Mouse (Mus musculus) forebrain, embryonic 11.5 days (tissue): Measurements from ENCODE around the gene Prmt8. TPM values are rescaled to one million over a fixed set of nuclear protein-coding genes. Genes with fewer than 3 reads are reported as not detected.

Experiments used
- ATAC-seq: fragments of 200-750 bp; cut with Nextera tagmentation; replicated peaks from 2 replicates; pipeline ENCODE4 v1.8.0; 2017; ENCODE audit warnings: moderate TSS enrichment; ENCODE audit not compliant: low FRiP score
- DNase-seq: peaks from one replicate; pipeline ENCODE4 v3.0.0-alpha.2; 2017; ENCODE audit warnings: low spot score
- H3K27ac ChIP-seq: fragments of 300-500 bp; sonication (generic); 2 replicates; pipeline ENCODE4 v1.5.1; 2014; ENCODE audit warnings: low read depth, low read length
- H3K27me3 ChIP-seq: fragments of 300-500 bp; sonication (generic); 2 replicates; pipeline ENCODE4 v1.6.1; 2014; ENCODE audit warnings: mild to moderate bottlenecking, low read length, mixed read lengths; ENCODE audit not compliant: control insufficient read depth, insufficient read depth
- H3K36me3 ChIP-seq: fragments of 300-500 bp; sonication (generic); 2 replicates; pipeline ENCODE4 v1.6.1; 2014; ENCODE audit warnings: mild to moderate bottlenecking, low read length, moderate library complexity, mixed read lengths; ENCODE audit not compliant: control insufficient read depth, insufficient read depth
- H3K4me1 ChIP-seq: fragments of 300-500 bp; sonication (generic); replicated peaks from 2 replicates; pipeline ENCODE4 v1.6.1; 2014; ENCODE audit warnings: low read length, mixed read lengths; ENCODE audit not compliant: control insufficient read depth, insufficient read depth
- H3K4me2 ChIP-seq: fragments of 300-500 bp; sonication (generic); 2 replicates; pipeline ENCODE4 v1.6.1; 2014; ENCODE audit warnings: low read depth, mild to moderate bottlenecking, low read length, moderate library complexity, mixed read lengths; ENCODE audit not compliant: severe bottlenecking
- H3K4me3 ChIP-seq: fragments of 300-500 bp; sonication (generic); 2 replicates; pipeline ENCODE4 v1.5.1; 2014; ENCODE audit warnings: low read depth, low read length
- H3K9ac ChIP-seq: fragments of 300-500 bp; sonication (generic); 2 replicates; pipeline ENCODE4 v1.6.1; 2014; ENCODE audit warnings: low read length
- H3K9me3 ChIP-seq: fragments of 300-500 bp; sonication (generic); 2 replicates; pipeline ENCODE4 v1.6.1; 2016; ENCODE audit warnings: low read length, mixed read lengths; ENCODE audit not compliant: control insufficient read depth
- WGBS: fragments of 180-500 bp; shearing (Covaris S2); extraction: QIAGEN DNeasy Blood & Tissue Kit; methylation state at CpG from one replicate; pipeline ENCODE4 v1.1.7; 2014; 5-methylcytosine and 5-hydroxymethylcytosine counted together
- polyA plus RNA-seq: library from polyadenylated mRNA; unstranded; fragments of >200 nt; fragmentation: Nextera tagmentation; extraction: Ambion mirVana; gene quantifications from 2 replicates; pipeline ENCODE4 v1.2.1, GENCODE M21; 2014

The Prmt8 gene
- polyA plus RNA-seq, 1 experiment from 2014 or later, result 11.8 TPM

- Histone ChIP-seq H3K27me3 (no peaks in the 10 kb centered on the region), H3K36me3 (no peaks in the 10 kb centered on the region), H3K9ac (no peak overlapping the region), H3K4me3 (no peak overlapping the region), H3K4me1 (no peaks in the 10 kb centered on the region), H3K27ac (no peak overlapping the region), H3K9me3 (no peaks in the 10 kb centered on the region), H3K4me2 (no peak overlapping the region)
- DNase-seq (no peak), ATAC-seq (no peak)
- 94% methylated on average over 6 of the region's 6 CpGs for WGBS
Measured at GRCm38 (mm10) chr6:127687181-127687860, 82.0 kb downstream of the Prmt8 start.

DNA sequence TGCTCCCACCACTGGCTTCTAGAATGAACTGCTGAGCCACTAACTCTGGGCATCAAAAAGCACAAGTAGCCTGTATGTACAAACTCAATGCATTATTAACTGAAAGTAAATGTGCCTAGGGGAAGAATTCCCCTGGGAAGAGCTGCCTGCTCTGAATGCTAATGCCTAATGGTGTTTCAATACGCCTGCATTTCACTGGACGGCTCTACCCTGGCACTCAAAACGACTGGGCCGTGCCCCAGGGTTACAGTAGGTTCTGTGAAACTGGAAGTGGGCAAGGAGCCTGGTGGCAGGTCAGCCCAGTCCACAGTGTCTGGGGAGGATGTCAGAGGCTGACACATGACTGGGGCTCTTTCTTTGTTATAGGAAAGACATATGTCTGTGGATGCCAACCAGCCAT lies 84.3 kb downstream of the Prmt8 start:
- no peaks in the 10 kb centered on the region for H3K36me3 ChIP-seq
- 93% methylated on average over 4 of the region's 4 CpGs for WGBS
- H3K4me2 ChIP-seq, result no peak overlapping the region
- H3K27me3 ChIP-seq, result no peaks in the 10 kb centered on the region
- H3K4me3 ChIP-seq, result no peak overlapping the region
- no peaks in the 10 kb centered on the region for H3K9me3 ChIP-seq
- no peak for ATAC-seq
- no peak overlapping the region for H3K9ac ChIP-seq
- H3K4me1 ChIP-seq, result no peaks in the 10 kb centered on the region
- no peak overlapping the region for H3K27ac ChIP-seq
- no peak for DNase-seq

DNA sequence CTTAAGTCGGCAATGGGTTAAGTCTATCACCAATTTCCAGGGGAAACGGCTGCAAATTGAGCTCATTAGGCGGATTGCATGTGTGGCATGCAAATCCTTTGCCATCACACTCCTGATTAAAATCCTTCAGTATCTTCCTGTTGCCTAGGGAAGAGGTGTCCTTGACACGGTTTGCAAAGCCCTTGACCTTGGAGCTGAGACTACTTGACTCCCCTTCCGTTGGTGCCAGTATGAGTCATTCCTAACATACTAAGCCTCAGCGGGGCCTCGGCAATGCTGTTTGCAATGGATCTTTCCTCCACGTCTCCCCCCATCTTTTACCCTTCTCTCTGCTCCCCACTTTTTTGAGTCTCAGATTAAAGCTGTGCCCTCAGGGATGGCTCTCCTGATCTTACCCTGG lies 85.7 kb downstream of the Prmt8 start:
- 75% methylated on average over 8 of the region's 8 CpGs for WGBS
- no peak for DNase-seq
- no peak overlapping the region for H3K4me3 ChIP-seq
- H3K4me2 ChIP-seq, result no peak overlapping the region
- no peaks in the 10 kb centered on the region for H3K27me3 ChIP-seq
- H3K27ac ChIP-seq, result no peak overlapping the region
- H3K4me1 ChIP-seq, result no peaks in the 10 kb centered on the region
- no peaks in the 10 kb centered on the region for H3K9me3 ChIP-seq
- no peak overlapping the region for H3K9ac ChIP-seq
- ATAC-seq, result no peak
- H3K36me3 ChIP-seq, result no peaks in the 10 kb centered on the region

GRCm38 (mm10) chr6:127680784-127681183 lies 88.5 kb downstream of the Prmt8 start:
- ATAC-seq, result no peak
- no peaks in the 10 kb centered on the region for H3K27me3 ChIP-seq
- WGBS, result 86% methylated on average over 7 of the region's 7 CpGs
- DNase-seq, result no peak
- no peaks in the 10 kb centered on the region for H3K9me3 ChIP-seq
- H3K4me2 ChIP-seq, result no peak overlapping the region
- H3K36me3 ChIP-seq, result no peaks in the 10 kb centered on the region
- no peak overlapping the region for H3K4me3 ChIP-seq
- no peak overlapping the region for H3K27ac ChIP-seq
- H3K9ac ChIP-seq, result no peak overlapping the region
- no peaks in the 10 kb centered on the region for H3K4me1 ChIP-seq

GRCm38 (mm10) chr6:127678998-127679397 lies 90.3 kb downstream of the Prmt8 start:
- Histone ChIP-seq H3K27ac (no peak overlapping the region), H3K27me3 (no peaks in the 10 kb centered on the region), H3K4me1 (no peaks in the 10 kb centered on the region), H3K4me2 (no peak overlapping the region), H3K9me3 (no peaks in the 10 kb centered on the region), H3K9ac (no peak overlapping the region), H3K4me3 (no peak overlapping the region), H3K36me3 (no peaks in the 10 kb centered on the region)
- no peak for ATAC-seq
- 90% methylated on average over 2 of the region's 3 CpGs for WGBS
- no peak for DNase-seq

- no peaks in the 10 kb centered on the region for H3K4me1 ChIP-seq
- H3K9ac ChIP-seq, result no peak overlapping the region
- H3K36me3 ChIP-seq, result no peaks in the 10 kb centered on the region
- H3K4me3 ChIP-seq, result no peak overlapping the region
- WGBS, result 81% methylated on average over 9 of the region's 9 CpGs
- H3K27ac ChIP-seq, result no peak overlapping the region
- no peaks in the 10 kb centered on the region for H3K9me3 ChIP-seq
- H3K27me3 ChIP-seq, result no peaks in the 10 kb centered on the region
- ATAC-seq (no peak), DNase-seq (no peak)
- H3K4me2 ChIP-seq, result no peak overlapping the region
Measured at GRCm38 (mm10) chr6:127678320-127678719, 91.0 kb downstream of the Prmt8 start.

- Histone ChIP-seq H3K27ac (no peak overlapping the region), H3K27me3 (no peaks in the 10 kb centered on the region), H3K4me1 (no peaks in the 10 kb centered on the region), H3K4me3 (no peak overlapping the region), H3K9ac (no peak overlapping the region), H3K4me2 (no peak overlapping the region), H3K9me3 (no peaks in the 10 kb centered on the region), H3K36me3 (no peaks in the 10 kb centered on the region)
- 71% methylated on average over 11 of the region's 11 CpGs for WGBS
- ATAC-seq, result no peak
- DNase-seq, result no peak
Measured at GRCm38 (mm10) chr6:127676866-127677265, 92.4 kb downstream of the Prmt8 start.

GRCm38 (mm10) chr6:127672071-127672470 lies 97.2 kb downstream of the Prmt8 start:
- Histone ChIP-seq H3K27me3 (no peaks in the 10 kb centered on the region), H3K27ac (no peak overlapping the region), H3K4me1 (no peaks in the 10 kb centered on the region), H3K9me3 (no peaks in the 10 kb centered on the region), H3K36me3 (no peaks in the 10 kb centered on the region), H3K4me3 (no peak overlapping the region), H3K4me2 (no peak overlapping the region), H3K9ac (no peak overlapping the region)
- WGBS, result 87% methylated on average over 7 of the region's 7 CpGs
- ATAC-seq, result no peak
- DNase-seq, result no peak

DNA sequence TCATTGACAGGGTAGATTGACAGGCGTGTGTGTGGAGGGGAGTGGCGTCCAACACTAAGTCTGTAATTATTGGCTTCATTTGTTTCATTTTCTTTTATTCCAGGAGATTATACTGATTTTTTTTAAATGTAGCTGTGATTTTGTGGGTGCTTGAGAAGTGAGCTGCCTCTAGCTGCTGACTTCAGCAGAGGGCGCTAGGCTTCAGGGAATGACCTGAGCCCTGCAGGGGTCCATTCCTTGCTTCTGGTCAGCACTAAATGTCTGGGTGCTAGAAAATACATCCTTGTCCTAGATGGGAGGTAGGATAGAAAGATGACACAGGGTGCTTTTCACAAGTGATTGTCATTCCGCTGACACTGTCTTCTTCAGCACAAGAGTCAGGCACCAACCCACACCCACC lies 99.2 kb downstream of the Prmt8 start:
- H3K9me3 ChIP-seq, result no peaks in the 10 kb centered on the region
- ATAC-seq, result no peak
- no peaks in the 10 kb centered on the region for H3K27me3 ChIP-seq
- no peak overlapping the region for H3K9ac ChIP-seq
- H3K4me3 ChIP-seq, result no peak overlapping the region
- H3K27ac ChIP-seq, result no peak overlapping the region
- H3K4me2 ChIP-seq, result no peak overlapping the region
- H3K36me3 ChIP-seq, result no peaks in the 10 kb centered on the region
- WGBS, result 92% methylated on average over 4 of the region's 4 CpGs
- H3K4me1 ChIP-seq, result no peaks in the 10 kb centered on the region
- DNase-seq, result no peak
